Mouse (Mus musculus): ENCODE measurements around the gene Cdc25a. TPM values are rescaled to one million over a fixed set of nuclear protein-coding genes. Genes with fewer than 3 reads are reported as not detected.
A peak's percentile ranks its signal among the peaks of the same experiment; 100 is the strongest.

The Cdc25a gene
- polyA plus RNA-seq, 1 experiment from 2014 or later, result 22.0 TPM

DNA sequence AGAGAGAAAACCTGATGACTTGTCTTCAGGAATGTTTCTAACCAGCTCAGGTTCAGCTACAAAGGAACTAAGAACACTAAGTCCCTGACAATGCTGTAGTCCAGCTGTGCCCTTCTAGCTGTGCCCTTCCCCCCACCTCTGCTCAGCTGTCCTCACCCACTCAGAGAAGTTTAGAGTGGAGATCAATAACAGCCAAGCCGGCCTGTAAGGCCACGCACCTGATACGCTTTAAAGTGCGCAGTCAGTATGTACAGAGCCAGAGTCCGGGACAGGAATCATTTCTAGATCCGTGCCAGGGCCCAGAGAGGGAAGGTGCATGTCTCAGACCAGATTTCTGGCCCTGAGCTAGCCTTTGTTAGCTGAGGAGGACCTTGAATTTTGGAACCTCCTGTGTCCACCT lies 19.4 kb upstream of the Cdc25a start:
- no peak overlapping the region for H3K4me2 ChIP-seq
- 56% methylated on average over 6 of the region's 6 CpGs for WGBS (ENCODE audit: insufficient replicate concordance)
- H3K9me3 ChIP-seq (replicated peaks; ENCODE audit: control insufficient read depth, low read length), result no peaks in the 10 kb centered on the region
- no peaks in the 10 kb centered on the region for H3K36me3 ChIP-seq (ENCODE audit: control insufficient read depth, insufficient read depth, low read length)
- H3K27ac ChIP-seq (ENCODE audit: low read depth, low read length), result no peak overlapping the region
- H3K4me1 ChIP-seq (ENCODE audit: control insufficient read depth, insufficient read depth, low read length), result no peaks in the 10 kb centered on the region
- ATAC-seq (replicated peaks; ENCODE audit: insufficient number of reproducible peaks, low FRiP score, low TSS enrichment), result no peak
- H3K4me3 ChIP-seq (ENCODE audit: low read depth, low read length), result no peak overlapping the region
- H3K9ac ChIP-seq (ENCODE audit: low read depth, low read length), result no peak overlapping the region
- no peaks in the 10 kb centered on the region for H3K27me3 ChIP-seq (ENCODE audit: control insufficient read depth, insufficient read depth, low read length)

GRCm38 (mm10) chr9:109862397-109863044 lies 12.9 kb upstream of the Cdc25a start:
- peak overlapping the region; percentile 64 for H3K4me2 ChIP-seq
- no peaks in the 10 kb centered on the region for H3K36me3 ChIP-seq (ENCODE audit: control insufficient read depth, insufficient read depth, low read length)
- peak overlapping the region; percentile 46; the same call in 1 of the 2 replicates for H3K9ac ChIP-seq (ENCODE audit: low read depth, low read length)
- no peaks in the 10 kb centered on the region for H3K27me3 ChIP-seq (ENCODE audit: control insufficient read depth, insufficient read depth, low read length)
- ATAC-seq (replicated peaks; ENCODE audit: insufficient number of reproducible peaks, low FRiP score, low TSS enrichment), result no peak; the same call in 1 of the 2 replicates
- no peaks in the 10 kb centered on the region for H3K4me1 ChIP-seq (ENCODE audit: control insufficient read depth, insufficient read depth, low read length)
- WGBS (ENCODE audit: insufficient replicate concordance), result 14% methylated on average over 20 of the region's 20 CpGs
- H3K27ac ChIP-seq (ENCODE audit: low read depth, low read length), result no peak overlapping the region
- H3K9me3 ChIP-seq (replicated peaks; ENCODE audit: control insufficient read depth, low read length), result no peaks in the 10 kb centered on the region
- 0 out of 2 replicates have a peak overlapping the region, but pooled peaks have one; percentile 22 for H3K4me3 ChIP-seq (ENCODE audit: low read depth, low read length)

- H3K9ac ChIP-seq (ENCODE audit: low read depth, low read length), result peak overlapping the region; percentile 46; the same call in 1 of the 2 replicates
- peak overlapping the region; percentile 64 for H3K4me2 ChIP-seq
- H3K4me3 ChIP-seq (ENCODE audit: low read depth, low read length), result no peak overlapping the region
- no peaks in the 10 kb centered on the region for H3K27me3 ChIP-seq (ENCODE audit: control insufficient read depth, insufficient read depth, low read length)
- WGBS (ENCODE audit: insufficient replicate concordance), result 24% methylated on average over 3 of the region's 3 CpGs
- H3K27ac ChIP-seq (ENCODE audit: low read depth, low read length), result no peak overlapping the region
- no peak for ATAC-seq (replicated peaks; ENCODE audit: insufficient number of reproducible peaks, low FRiP score, low TSS enrichment)
- H3K9me3 ChIP-seq (replicated peaks; ENCODE audit: control insufficient read depth, low read length), result no peaks in the 10 kb centered on the region
- H3K36me3 ChIP-seq (ENCODE audit: control insufficient read depth, insufficient read depth, low read length), result no peaks in the 10 kb centered on the region
- no peaks in the 10 kb centered on the region for H3K4me1 ChIP-seq (ENCODE audit: control insufficient read depth, insufficient read depth, low read length)
Measured at GRCm38 (mm10) chr9:109863085-109863484, 12.3 kb upstream of the Cdc25a start.

DNA sequence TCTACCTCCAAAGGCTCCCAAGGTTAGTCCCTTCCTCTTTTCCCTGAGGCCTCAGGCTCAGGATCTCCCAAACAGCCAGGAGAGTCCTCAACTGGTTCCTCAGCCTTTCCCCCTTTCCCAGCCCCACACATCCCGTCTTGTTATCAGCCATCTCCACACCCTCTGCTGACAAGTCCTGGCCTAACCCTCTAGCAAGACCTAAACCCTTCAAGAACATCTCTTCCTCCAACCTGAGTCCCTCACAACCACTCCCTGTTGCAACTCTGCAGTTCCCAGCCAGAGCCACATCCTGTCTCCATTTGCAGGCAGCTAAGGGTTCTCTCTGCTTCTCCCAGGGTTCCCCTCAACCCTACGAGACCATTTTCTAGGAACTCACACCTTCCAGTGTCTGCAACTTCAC lies 9.2 kb upstream of the Cdc25a start:
- no peak overlapping the region for H3K4me3 ChIP-seq (ENCODE audit: low read depth, low read length)
- no peaks in the 10 kb centered on the region for H3K27me3 ChIP-seq (ENCODE audit: control insufficient read depth, insufficient read depth, low read length)
- ATAC-seq (replicated peaks; ENCODE audit: insufficient number of reproducible peaks, low FRiP score, low TSS enrichment), result no peak
- no peak overlapping the region for H3K9ac ChIP-seq (ENCODE audit: low read depth, low read length)
- no peaks in the 10 kb centered on the region for H3K36me3 ChIP-seq (ENCODE audit: control insufficient read depth, insufficient read depth, low read length)
- H3K27ac ChIP-seq (ENCODE audit: low read depth, low read length), result no peak overlapping the region
- WGBS (ENCODE audit: insufficient replicate concordance), result 30% methylated on average over 2 of the region's 2 CpGs
- H3K4me1 ChIP-seq (ENCODE audit: control insufficient read depth, insufficient read depth, low read length), result no peaks in the 10 kb centered on the region; the same call in 1 of the 2 replicates
- H3K4me2 ChIP-seq, result no peak overlapping the region
- no peaks in the 10 kb centered on the region for H3K9me3 ChIP-seq (replicated peaks; ENCODE audit: control insufficient read depth, low read length)

DNA sequence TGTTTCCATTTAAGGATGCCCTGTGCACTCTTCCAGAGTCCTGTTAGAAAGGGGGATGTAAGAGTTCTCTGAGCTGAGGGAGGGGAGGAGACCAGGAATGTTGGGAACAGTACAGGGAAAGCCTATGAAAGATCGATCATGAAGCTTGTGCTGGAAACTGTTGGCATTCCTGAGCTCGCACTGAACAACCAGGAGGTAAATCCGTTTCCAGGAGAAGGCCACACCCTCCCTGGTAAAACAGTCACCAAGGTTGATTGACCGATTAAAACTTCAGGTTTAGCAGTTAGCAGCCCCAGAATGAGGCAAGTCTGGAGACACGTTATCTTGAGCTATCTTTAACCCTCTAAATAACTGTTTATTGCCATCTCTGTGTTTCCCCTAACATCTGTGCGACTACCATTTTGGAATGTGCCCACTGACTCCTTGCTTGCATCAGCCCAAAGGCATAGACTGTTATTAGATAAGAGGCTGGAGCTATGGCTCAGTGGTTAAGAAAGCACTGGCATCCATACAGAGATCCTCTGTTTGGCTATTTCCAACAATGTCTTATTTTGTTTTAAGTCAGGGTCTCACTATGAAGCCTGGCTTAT lies 4.3 kb upstream of the Cdc25a start:
- no peak overlapping the region for H3K27ac ChIP-seq (ENCODE audit: low read depth, low read length)
- H3K4me2 ChIP-seq, result no peak overlapping the region
- no peaks in the 10 kb centered on the region for H3K36me3 ChIP-seq (ENCODE audit: control insufficient read depth, insufficient read depth, low read length)
- H3K9me3 ChIP-seq (replicated peaks; ENCODE audit: control insufficient read depth, low read length), result no peaks in the 10 kb centered on the region
- H3K4me1 ChIP-seq (ENCODE audit: control insufficient read depth, insufficient read depth, low read length), result no peaks in the 10 kb centered on the region; the same call in 1 of the 2 replicates
- H3K27me3 ChIP-seq (ENCODE audit: control insufficient read depth, insufficient read depth, low read length), result no peaks in the 10 kb centered on the region
- H3K4me3 ChIP-seq (ENCODE audit: low read depth, low read length), result no peak overlapping the region
- no peak for ATAC-seq (replicated peaks; ENCODE audit: insufficient number of reproducible peaks, low FRiP score, low TSS enrichment)
- 38% methylated on average over 6 of the region's 6 CpGs for WGBS (ENCODE audit: insufficient replicate concordance)
- H3K9ac ChIP-seq (ENCODE audit: low read depth, low read length), result no peak overlapping the region

DNA sequence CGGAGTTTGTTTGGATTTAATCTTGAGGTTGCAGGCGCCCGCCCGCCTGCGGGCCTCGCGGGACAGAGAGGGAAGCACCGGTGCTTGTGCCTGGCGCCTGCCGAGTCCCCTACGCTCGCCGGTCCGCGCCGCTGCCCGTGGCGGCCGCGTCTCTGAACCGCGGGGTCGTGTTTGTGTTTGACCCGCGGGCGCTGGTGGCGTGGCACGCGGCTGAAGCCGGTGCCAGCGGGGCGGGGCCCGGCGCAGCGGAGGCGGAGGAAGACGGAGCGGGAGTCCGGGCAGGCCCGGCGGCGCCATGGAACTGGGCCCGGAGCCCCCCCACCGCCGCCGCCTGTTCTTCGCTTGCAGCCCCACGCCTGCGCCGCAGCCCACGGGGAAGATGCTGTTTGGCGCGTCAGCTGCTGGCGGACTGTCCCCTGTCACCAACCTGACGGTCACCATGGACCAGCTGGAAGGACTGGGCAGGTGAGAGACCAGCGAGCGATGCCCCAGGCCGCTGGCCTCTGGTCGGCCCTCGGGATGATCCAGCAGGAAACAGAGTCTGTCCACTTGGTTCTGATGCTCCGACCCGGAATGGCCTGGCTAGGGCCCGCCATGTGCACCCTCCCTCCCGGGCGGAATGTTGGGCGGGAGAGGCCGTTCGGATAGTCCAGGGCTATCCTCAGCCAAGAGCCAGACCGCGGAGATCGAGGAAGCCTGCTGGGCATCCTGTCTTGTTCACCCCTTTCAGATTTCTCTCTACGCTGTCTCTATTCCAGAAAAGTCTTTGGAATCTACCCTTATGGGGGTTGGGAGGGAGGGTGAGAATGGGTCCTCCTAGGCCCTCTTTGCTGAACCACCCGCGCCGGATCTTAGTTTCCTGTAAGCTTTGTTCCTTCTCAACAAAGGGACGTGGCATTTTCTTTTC lies 569 bp downstream of the Cdc25a start:
- peak overlapping the region; percentile 95 for H3K9ac ChIP-seq (ENCODE audit: low read depth, low read length)
- H3K4me3 ChIP-seq (ENCODE audit: low read depth, low read length), result peak overlapping the region; percentile 88
- H3K4me2 ChIP-seq, result peak overlapping the region; percentile 94
- under 1% methylated on average over 75 of the region's 76 CpGs for WGBS (ENCODE audit: insufficient replicate concordance)
- H3K9me3 ChIP-seq (replicated peaks; ENCODE audit: control insufficient read depth, low read length), result no peaks in the 10 kb centered on the region
- H3K36me3 ChIP-seq (ENCODE audit: control insufficient read depth, insufficient read depth, low read length), result peaks cover 26% of the 10 kb centered on the region
- peaks cover 6% of the 10 kb centered on the region for H3K4me1 ChIP-seq (ENCODE audit: control insufficient read depth, insufficient read depth, low read length)
- peak; percentile 75 for ATAC-seq (replicated peaks; ENCODE audit: insufficient number of reproducible peaks, low FRiP score, low TSS enrichment)
- no peaks in the 10 kb centered on the region for H3K27me3 ChIP-seq (ENCODE audit: control insufficient read depth, insufficient read depth, low read length)
- peak overlapping the region; percentile 83 for H3K27ac ChIP-seq (ENCODE audit: low read depth, low read length)

- peak overlapping the region; percentile 94 for H3K4me2 ChIP-seq
- peaks cover 30% of the 10 kb centered on the region for H3K36me3 ChIP-seq (ENCODE audit: control insufficient read depth, insufficient read depth, low read length)
- peaks cover 6% of the 10 kb centered on the region for H3K4me1 ChIP-seq (ENCODE audit: control insufficient read depth, insufficient read depth, low read length)
- 12% methylated on average over 3 of the region's 3 CpGs for WGBS (ENCODE audit: insufficient replicate concordance)
- H3K27ac ChIP-seq (ENCODE audit: low read depth, low read length), result no peak overlapping the region; the same call in 1 of the 2 replicates
- H3K4me3 ChIP-seq (ENCODE audit: low read depth, low read length), result peak overlapping the region; percentile 88
- H3K27me3 ChIP-seq (ENCODE audit: control insufficient read depth, insufficient read depth, low read length), result no peaks in the 10 kb centered on the region
- no peak for ATAC-seq (replicated peaks; ENCODE audit: insufficient number of reproducible peaks, low FRiP score, low TSS enrichment)
- H3K9ac ChIP-seq (ENCODE audit: low read depth, low read length), result peak overlapping the region; percentile 95
- H3K9me3 ChIP-seq (replicated peaks; ENCODE audit: control insufficient read depth, low read length), result no peaks in the 10 kb centered on the region
Measured at GRCm38 (mm10) chr9:109876756-109877155, 1.4 kb downstream of the Cdc25a start.

- Histone ChIP-seq H3K4me3 (ENCODE audit: low read depth, low read length) (peak overlapping the region; percentile 88), H3K9ac (ENCODE audit: low read depth, low read length) (peak overlapping the region; percentile 95)
Measured at GRCm38 (mm10) chr9:109877666-109878065, 2.3 kb downstream of the Cdc25a start.

More at GRCm38 (mm10) chr9:109877666-109878065, 2.3 kb downstream of the Cdc25a start:
- WGBS (ENCODE audit: insufficient replicate concordance), result 86% methylated on average over 5 of the region's 5 CpGs
- Histone ChIP-seq H3K4me1 (ENCODE audit: control insufficient read depth, insufficient read depth, low read length) (peaks cover 6% of the 10 kb centered on the region), H3K36me3 (ENCODE audit: control insufficient read depth, insufficient read depth, low read length) (peaks cover 37% of the 10 kb centered on the region), H3K4me2 (peak overlapping the region; percentile 94), H3K27ac (ENCODE audit: low read depth, low read length) (no peak overlapping the region), H3K27me3 (ENCODE audit: control insufficient read depth, insufficient read depth, low read length) (no peaks in the 10 kb centered on the region), H3K9me3 (replicated peaks; ENCODE audit: control insufficient read depth, low read length) (no peaks in the 10 kb centered on the region)
- ATAC-seq (replicated peaks; ENCODE audit: insufficient number of reproducible peaks, low FRiP score, low TSS enrichment), result no peak

Data from heart, embryonic 11.5 days (tissue).